Mouse (Mus musculus) bone marrow, adult 2 months (tissue): ENCODE measurements at regions not wholly inside any gene's neighbourhood (a gene's known extent, or its start where the extent isn't known, plus 50 kb on each side); places are given as distances from the start of the nearest gene placed in this dataset.

ENCODE experiments used
- CTCF ChIP-seq: fragments of 200-500 bp; IDR thresholded peaks from 2 replicates; pipeline ENCODE4 v1.5.1; 2011; ENCODE audit warnings: low read length, control low read depth; ENCODE audit not compliant: control insufficient read depth, insufficient read depth
- POLR2A ChIP-seq: fragments of 200-500 bp; IDR thresholded peaks from 2 replicates; pipeline ENCODE4 v1.6.1; 2011; ENCODE audit warnings: low read depth, mild to moderate bottlenecking, control low read depth, low read length, borderline replicate concordance; ENCODE audit not compliant: control insufficient read depth

- no peak for TF ChIP-seq CTCF
- no peak for TF ChIP-seq POLR2A
These were observed 159.7 kb upstream of the Hmga2 start for GRCm38 (mm10) chr10:120635818-120636543.
